Mouse (Mus musculus): ENCODE results near the gene Bbs4. TPM values are rescaled to one million over a fixed set of nuclear protein-coding genes. Genes with fewer than 3 reads are reported as not detected.
"Not testable (repeated sequence)": the region's sequence is repeated elsewhere in the genome, so short reads cannot be mapped to it uniquely, and the experiment has no call there.

Gene Bbs4
- 18.8 and 19.3 TPM in 2 replicates for polyA plus RNA-seq (2014; fragmentation: Nextera tagmentation; extraction: Ambion mirVana)

- WGBS = 0% methylated on average over 27 of the region's 32 CpGs
These were observed at the start of gene Bbs4 for GRCm38 (mm10) chr9:59353253-59353639. Gene Bbs4, minus strand, starts transcription at chr9:59353508.

GRCm38 (mm10) chr9:59389086-59389485, 35.8 kb upstream of the Bbs4 start:
- Histone ChIP-seq H3K27me3 (ENCODE audit: control insufficient read depth, insufficient read depth, low read length) (no peaks in the 10 kb centered on the region), H3K4me1 (ENCODE audit: control insufficient read depth, insufficient read depth, low read length) (no peaks in the 10 kb centered on the region), H3K9me3 (replicated peaks; ENCODE audit: control insufficient read depth, low read length) (no peaks in the 10 kb centered on the region), H3K9ac (replicated peaks; ENCODE audit: low read length) (no peak overlapping the region), H3K4me3 (ENCODE audit: low read depth, low read length) (no peak overlapping the region), H3K36me3 (replicated peaks; ENCODE audit: control insufficient read depth, insufficient read depth, low read depth, low read length) (peaks cover 3% of the 10 kb centered on the region), H3K27ac (replicated peaks; ENCODE audit: low read depth, low read length) (no peak overlapping the region), H3K4me2 (ENCODE audit: low read depth, low read length) (no peak overlapping the region)
- WGBS = 83% methylated on average over 4 of the region's 4 CpGs
- no peak for DNase-seq (ENCODE audit: low spot score)
- ATAC-seq (replicated peaks; ENCODE audit: insufficient number of reproducible peaks, low FRiP score, low TSS enrichment, low read depth) = no peak

More at GRCm38 (mm10) chr9:59353253-59353639, at the start of gene Bbs4:
- Histone ChIP-seq H3K27me3 (ENCODE audit: control insufficient read depth, insufficient read depth, low read length) (no peaks in the 10 kb centered on the region), H3K4me2 (ENCODE audit: low read depth, low read length) (peak within 1 kb of the TSS; percentile 59), H3K9ac (replicated peaks; ENCODE audit: low read length) (peak within 1 kb of the TSS; percentile 79), H3K36me3 (replicated peaks; ENCODE audit: control insufficient read depth, insufficient read depth, low read depth, low read length) (no peaks in the 10 kb centered on the region), H3K4me1 (ENCODE audit: control insufficient read depth, insufficient read depth, low read length) (no peaks in the 10 kb centered on the region), H3K4me3 (ENCODE audit: low read depth, low read length) (peak within 1 kb of the TSS; percentile 74), H3K9me3 (replicated peaks; ENCODE audit: control insufficient read depth, low read length) (no peaks in the 10 kb centered on the region), H3K27ac (replicated peaks; ENCODE audit: low read depth, low read length) (peak within 1 kb of the TSS; percentile 88)
- peak; percentile 92 for DNase-seq (ENCODE audit: low spot score)
- ATAC-seq (replicated peaks; ENCODE audit: insufficient number of reproducible peaks, low FRiP score, low TSS enrichment, low read depth) = peak; percentile 93

GRCm38 (mm10) chr9:59388311-59388710, 35.0 kb upstream of the Bbs4 start:
- DNase-seq (ENCODE audit: low spot score) = no peak
- Histone ChIP-seq H3K4me2 (ENCODE audit: low read depth, low read length) (no peak overlapping the region), H3K9me3 (replicated peaks; ENCODE audit: control insufficient read depth, low read length) (no peaks in the 10 kb centered on the region), H3K4me3 (ENCODE audit: low read depth, low read length) (no peak overlapping the region), H3K27me3 (ENCODE audit: control insufficient read depth, insufficient read depth, low read length) (no peaks in the 10 kb centered on the region), H3K9ac (replicated peaks; ENCODE audit: low read length) (no peak overlapping the region), H3K36me3 (replicated peaks; ENCODE audit: control insufficient read depth, insufficient read depth, low read depth, low read length) (peaks cover 3% of the 10 kb centered on the region), H3K27ac (replicated peaks; ENCODE audit: low read depth, low read length) (no peak overlapping the region), H3K4me1 (ENCODE audit: control insufficient read depth, insufficient read depth, low read length) (no peaks in the 10 kb centered on the region)
- WGBS = 67% methylated on average over 1 of the region's 1 CpGs
- no peak for ATAC-seq (replicated peaks; ENCODE audit: insufficient number of reproducible peaks, low FRiP score, low TSS enrichment, low read depth)

- no peak overlapping the region for H3K4me3 ChIP-seq (ENCODE audit: low read depth, low read length)
- DNase-seq (ENCODE audit: low spot score) (no peak), ATAC-seq (replicated peaks; ENCODE audit: insufficient number of reproducible peaks, low FRiP score, low TSS enrichment, low read depth) (no peak)
- WGBS = 63% methylated on average over 3 of the region's 3 CpGs
- no peak overlapping the region for H3K27ac ChIP-seq (replicated peaks; ENCODE audit: low read depth, low read length)
- no peak overlapping the region for H3K9ac ChIP-seq (replicated peaks; ENCODE audit: low read length)
- H3K36me3 ChIP-seq (replicated peaks; ENCODE audit: control insufficient read depth, insufficient read depth, low read depth, low read length) = peaks cover 3% of the 10 kb centered on the region
- no peaks in the 10 kb centered on the region for H3K27me3 ChIP-seq (ENCODE audit: control insufficient read depth, insufficient read depth, low read length)
- no peak overlapping the region for H3K4me2 ChIP-seq (ENCODE audit: low read depth, low read length)
- H3K9me3 ChIP-seq (replicated peaks; ENCODE audit: control insufficient read depth, low read length) = no peaks in the 10 kb centered on the region
- H3K4me1 ChIP-seq (ENCODE audit: control insufficient read depth, insufficient read depth, low read length) = no peaks in the 10 kb centered on the region
These were observed 34.2 kb upstream of the Bbs4 start for GRCm38 (mm10) chr9:59387461-59387860.

- H3K4me1 ChIP-seq (ENCODE audit: control insufficient read depth, insufficient read depth, low read length) = no peaks in the 10 kb centered on the region
- H3K9me3 ChIP-seq (replicated peaks; ENCODE audit: control insufficient read depth, low read length) = no peaks in the 10 kb centered on the region
- H3K4me3 ChIP-seq (ENCODE audit: low read depth, low read length) = no peak overlapping the region
- no peak overlapping the region for H3K4me2 ChIP-seq (ENCODE audit: low read depth, low read length)
- no peak overlapping the region for H3K27ac ChIP-seq (replicated peaks; ENCODE audit: low read depth, low read length)
- H3K9ac ChIP-seq (replicated peaks; ENCODE audit: low read length) = no peak overlapping the region
- ATAC-seq (replicated peaks; ENCODE audit: insufficient number of reproducible peaks, low FRiP score, low TSS enrichment, low read depth) (no peak), DNase-seq (ENCODE audit: low spot score) (no peak)
- 90% methylated on average over 15 of the region's 15 CpGs for WGBS
- no peaks in the 10 kb centered on the region for H3K27me3 ChIP-seq (ENCODE audit: control insufficient read depth, insufficient read depth, low read length)
- H3K36me3 ChIP-seq (replicated peaks; ENCODE audit: control insufficient read depth, insufficient read depth, low read depth, low read length) = no peaks in the 10 kb centered on the region
These were observed 22.3 kb upstream of the Bbs4 start for GRCm38 (mm10) chr9:59375626-59376025.

DNA sequence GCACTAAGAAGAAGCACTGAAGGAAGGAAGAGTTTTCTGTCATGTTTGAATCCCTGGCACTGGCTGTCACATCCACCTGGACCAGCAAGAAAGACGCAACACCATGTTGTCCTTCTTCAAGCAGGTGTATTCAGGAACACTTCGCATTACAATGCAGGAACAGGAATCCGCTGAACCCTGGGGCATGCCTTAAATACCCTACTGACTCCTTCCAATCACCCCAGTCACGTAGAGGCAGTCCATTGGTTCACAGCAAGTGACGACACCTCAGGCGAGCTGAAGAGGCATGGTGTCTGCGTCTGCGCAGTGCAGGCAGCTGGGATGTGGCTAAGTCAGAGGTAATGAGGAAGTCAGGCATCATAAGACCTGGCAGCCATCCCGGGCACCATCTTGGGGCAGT, 16.3 kb upstream of the Bbs4 start:
- H3K27me3 ChIP-seq (ENCODE audit: control insufficient read depth, insufficient read depth, low read length) = no peaks in the 10 kb centered on the region
- H3K27ac ChIP-seq (replicated peaks; ENCODE audit: low read depth, low read length) = no peak overlapping the region
- H3K36me3 ChIP-seq (replicated peaks; ENCODE audit: control insufficient read depth, insufficient read depth, low read depth, low read length) = no peaks in the 10 kb centered on the region
- no peak overlapping the region for H3K4me3 ChIP-seq (ENCODE audit: low read depth, low read length)
- H3K4me1 ChIP-seq (ENCODE audit: control insufficient read depth, insufficient read depth, low read length) = no peaks in the 10 kb centered on the region
- H3K9ac ChIP-seq (replicated peaks; ENCODE audit: low read length) = no peak overlapping the region
- H3K4me2 ChIP-seq (ENCODE audit: low read depth, low read length) = no peak overlapping the region
- no peak for ATAC-seq (replicated peaks; ENCODE audit: insufficient number of reproducible peaks, low FRiP score, low TSS enrichment, low read depth)
- 91% methylated on average over 9 of the region's 9 CpGs for WGBS
- H3K9me3 ChIP-seq (replicated peaks; ENCODE audit: control insufficient read depth, low read length) = no peaks in the 10 kb centered on the region
- DNase-seq (ENCODE audit: low spot score) = no peak

DNA sequence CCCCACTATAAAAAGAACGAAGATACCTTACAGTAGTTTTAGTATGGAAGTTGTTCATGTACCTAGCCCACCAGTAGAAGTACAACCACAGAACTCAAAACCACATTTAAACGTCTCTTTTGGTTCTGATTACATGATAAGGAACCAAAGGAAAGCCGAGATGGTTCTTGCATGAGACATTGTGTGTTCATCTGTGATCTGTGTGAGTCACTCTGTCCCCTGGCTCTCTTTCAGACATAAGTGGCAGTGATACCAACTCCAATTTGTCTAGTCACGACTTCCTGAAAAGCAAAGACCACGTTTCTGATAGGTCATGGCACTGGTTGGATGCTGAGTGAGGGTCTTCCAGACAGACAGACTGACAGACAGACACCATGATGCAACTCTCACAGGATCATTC, 15.9 kb upstream of the Bbs4 start:
- H3K27me3 ChIP-seq (ENCODE audit: control insufficient read depth, insufficient read depth, low read length) = no peaks in the 10 kb centered on the region
- H3K4me2 ChIP-seq (ENCODE audit: low read depth, low read length) = no peak overlapping the region
- H3K4me1 ChIP-seq (ENCODE audit: control insufficient read depth, insufficient read depth, low read length) = no peaks in the 10 kb centered on the region
- no peaks in the 10 kb centered on the region for H3K9me3 ChIP-seq (replicated peaks; ENCODE audit: control insufficient read depth, low read length)
- no peak overlapping the region for H3K9ac ChIP-seq (replicated peaks; ENCODE audit: low read length)
- H3K27ac ChIP-seq (replicated peaks; ENCODE audit: low read depth, low read length) = no peak overlapping the region
- ATAC-seq (replicated peaks; ENCODE audit: insufficient number of reproducible peaks, low FRiP score, low TSS enrichment, low read depth) (no peak), DNase-seq (ENCODE audit: low spot score) (no peak)
- WGBS = 74% methylated on average over 5 of the region's 5 CpGs
- no peaks in the 10 kb centered on the region for H3K36me3 ChIP-seq (replicated peaks; ENCODE audit: control insufficient read depth, insufficient read depth, low read depth, low read length)
- no peak overlapping the region for H3K4me3 ChIP-seq (ENCODE audit: low read depth, low read length)

GRCm38 (mm10) chr9:59360487-59360886, 7.2 kb upstream of the Bbs4 start:
- 100% methylated on average over 1 of the region's 3 CpGs for WGBS
- H3K27ac ChIP-seq (replicated peaks; ENCODE audit: low read depth, low read length); H3K27me3 ChIP-seq (ENCODE audit: control insufficient read depth, insufficient read depth, low read length); H3K9ac ChIP-seq (replicated peaks; ENCODE audit: low read length); H3K4me3 ChIP-seq (ENCODE audit: low read depth, low read length); H3K4me2 ChIP-seq (ENCODE audit: low read depth, low read length); DNase-seq (ENCODE audit: low spot score); H3K4me1 ChIP-seq (ENCODE audit: control insufficient read depth, insufficient read depth, low read length); ATAC-seq (replicated peaks; ENCODE audit: insufficient number of reproducible peaks, low FRiP score, low TSS enrichment, low read depth); H3K36me3 ChIP-seq (replicated peaks; ENCODE audit: control insufficient read depth, insufficient read depth, low read depth, low read length); H3K9me3 ChIP-seq (replicated peaks; ENCODE audit: control insufficient read depth, low read length): not testable (repeated sequence)
